Mouse (Mus musculus): ENCODE measurements around the gene Igfbp3.

The Igfbp3 gene

GRCm38 (mm10) chr11:7211211-7211610, 2.5 kb downstream of the Igfbp3 start:
- no peak for DNase-seq (ENCODE audit: low spot score)

DNA sequence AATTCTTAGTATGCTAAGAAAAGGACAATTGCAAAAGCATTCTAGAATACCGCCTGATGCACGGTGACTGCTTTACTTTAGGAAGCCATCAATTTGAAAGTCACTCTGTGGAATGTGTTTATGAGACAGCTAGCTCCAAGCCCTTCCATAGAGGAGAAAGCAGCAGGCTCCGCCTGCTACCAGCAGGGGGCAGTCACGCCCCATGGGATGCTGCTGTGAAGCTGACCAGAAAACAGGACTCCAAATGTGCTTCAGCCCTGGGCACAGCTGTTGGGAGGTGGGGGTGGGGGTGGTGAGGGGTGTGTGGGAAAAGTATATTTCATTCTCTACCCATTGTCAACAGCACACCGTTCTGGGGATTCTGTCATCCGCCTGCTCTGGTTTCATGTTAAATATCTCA, 3.4 kb downstream of the Igfbp3 start:
- peak; percentile 73 for DNase-seq (ENCODE audit: low spot score)

DNA sequence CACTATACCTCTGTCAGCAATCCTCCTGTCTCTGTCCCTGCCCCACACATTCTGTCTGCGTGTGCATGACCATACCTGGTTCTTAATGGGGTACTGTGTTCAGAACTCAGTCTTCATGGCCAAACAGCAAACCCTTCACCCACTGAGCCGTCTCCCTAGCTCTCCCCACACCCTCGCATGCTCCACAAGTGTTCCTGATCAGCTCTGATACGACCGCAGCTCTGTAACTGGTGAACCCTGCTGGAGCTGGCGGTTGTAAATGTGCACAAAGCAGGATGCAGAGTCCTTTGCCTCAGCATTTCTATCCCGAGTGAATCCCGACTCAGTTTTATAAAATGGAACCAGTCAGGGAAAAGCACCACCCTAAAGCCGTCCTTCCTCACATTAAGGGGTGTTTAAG, 9.9 kb downstream of the Igfbp3 start:
- no peak for DNase-seq (ENCODE audit: low spot score)

DNA sequence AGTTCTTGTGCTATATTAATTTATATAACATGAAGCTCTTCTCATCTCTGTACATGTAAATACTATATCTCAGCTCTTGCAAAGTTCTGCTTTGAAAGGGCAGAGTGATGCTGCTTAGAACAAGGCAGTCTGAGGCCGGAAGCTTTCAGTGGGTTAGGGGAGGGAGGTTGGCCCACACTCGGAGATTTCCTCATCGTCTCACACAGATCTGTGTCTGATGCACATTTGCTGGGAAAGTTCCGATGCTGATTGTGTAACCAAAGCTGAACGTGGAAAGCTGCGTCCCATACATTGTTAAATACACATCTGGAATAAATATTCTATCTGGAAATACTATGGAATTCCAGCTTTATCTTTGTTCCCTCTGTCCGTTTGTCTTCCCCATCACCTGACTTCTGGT, 11.5 kb downstream of the Igfbp3 start:
- DNase-seq (ENCODE audit: low spot score): no peak

GRCm38 (mm10) chr11:7200393-7200783, 13.3 kb downstream of the Igfbp3 start:
- DNase-seq (ENCODE audit: low spot score): no peak

GRCm38 (mm10) chr11:7199736-7200392, 13.9 kb downstream of the Igfbp3 start:
- DNase-seq (ENCODE audit: low spot score): no peak

- DNase-seq (ENCODE audit: low spot score): no peak
Measured at GRCm38 (mm10) chr11:7198481-7199256, 15.1 kb downstream of the Igfbp3 start.

DNA sequence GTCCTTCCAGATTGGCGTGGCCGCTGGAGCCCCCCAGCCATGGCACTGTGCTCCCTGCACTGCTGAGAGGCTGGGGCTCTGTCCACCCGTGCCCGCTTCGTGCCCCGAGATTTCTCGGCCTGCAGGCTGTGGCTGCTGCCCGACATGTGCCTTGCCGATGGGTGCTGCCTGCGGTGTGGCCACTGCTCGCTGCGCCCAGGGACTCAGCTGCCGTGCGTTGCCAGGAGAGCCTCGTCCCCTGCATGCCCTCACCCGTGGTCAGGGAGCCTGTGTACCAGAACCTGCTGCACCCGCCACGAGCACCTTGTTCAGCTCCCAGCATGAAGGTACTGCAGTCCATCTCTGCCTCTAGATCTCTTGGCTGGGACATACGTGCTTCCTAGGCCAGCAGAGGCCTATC, 15.7 kb downstream of the Igfbp3 start:
- no peak for DNase-seq (ENCODE audit: low spot score)

GRCm38 (mm10) chr11:7197491-7197941, 16.2 kb downstream of the Igfbp3 start, which contains the start of gene Igfbp1:
TSS of gene Igfbp1 (plus strand) at chr11:7197782.
- DNase-seq (ENCODE audit: low spot score): no peak

GRCm38 (mm10) chr11:7195312-7195685, 18.4 kb downstream of the Igfbp3 start:
- DNase-seq (ENCODE audit: low spot score): no peak

- no peak for DNase-seq (ENCODE audit: low spot score)
Measured at GRCm38 (mm10) chr11:7194432-7195311, 19.1 kb downstream of the Igfbp3 start.

DNA sequence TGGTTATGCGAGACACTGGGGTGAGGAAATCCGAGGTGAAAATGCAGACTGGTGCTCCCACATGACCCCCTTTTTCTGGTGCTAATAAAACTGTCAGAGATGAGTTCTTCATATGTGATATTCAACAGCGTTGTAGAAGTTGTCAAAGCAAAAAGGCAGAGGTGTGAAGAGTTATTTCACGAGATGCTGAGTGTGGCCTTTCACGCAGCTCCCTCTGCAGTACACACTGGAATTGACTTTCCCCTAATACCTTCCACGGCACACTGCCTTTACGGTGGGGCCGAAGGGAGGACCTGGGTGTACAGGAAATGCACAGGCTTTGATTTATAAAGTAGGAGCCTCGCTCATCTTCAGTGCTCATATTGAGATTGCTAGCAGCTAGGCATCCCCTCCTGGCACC, 20.6 kb downstream of the Igfbp3 start:
- no peak for DNase-seq (ENCODE audit: low spot score)

DNA sequence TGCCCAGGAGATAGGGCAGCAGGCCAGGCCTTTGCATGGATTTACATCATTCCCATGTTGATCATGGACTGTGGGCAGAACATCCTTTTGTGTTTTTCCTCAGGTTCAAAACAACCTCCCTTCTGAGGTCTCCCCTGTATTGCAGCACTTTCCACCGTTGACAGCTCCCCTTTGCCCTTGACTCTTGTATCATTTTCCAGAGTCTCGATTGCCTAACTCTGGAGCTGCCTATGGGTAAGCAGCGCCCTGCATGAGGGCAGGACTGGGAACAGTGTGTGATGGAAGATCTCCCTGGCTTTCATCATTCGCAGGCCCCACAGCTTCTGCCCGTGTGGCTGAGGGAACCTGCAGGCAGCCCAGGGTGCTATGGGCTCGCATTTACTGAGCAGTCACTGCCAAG, 21.0 kb downstream of the Igfbp3 start:
- DNase-seq (ENCODE audit: low spot score): no peak

DNA sequence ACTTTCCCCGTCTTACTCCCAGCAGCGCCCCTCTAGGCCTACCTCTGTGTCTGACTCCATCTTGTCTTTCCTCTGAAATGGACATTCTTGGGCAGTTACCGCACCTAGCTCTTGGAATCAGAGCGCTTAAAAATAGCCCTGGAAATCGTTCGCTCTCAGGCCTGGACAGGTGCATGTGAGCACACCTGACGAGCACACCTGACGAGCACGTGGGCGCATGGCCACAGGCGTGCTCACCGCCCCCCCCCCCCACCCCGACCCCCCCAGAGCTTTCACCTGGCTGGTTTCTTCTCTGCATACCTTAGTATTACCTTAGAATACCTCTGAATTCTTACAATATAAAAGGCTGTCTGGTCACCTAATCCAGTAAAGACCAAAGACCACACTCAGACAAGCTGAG, 25.3 kb downstream of the Igfbp3 start, which contains the start of gene Gm11985:
TSS of gene Gm11985 (minus strand) at position 101 of the 400 bp plus-strand sequence.
- no peak for DNase-seq (ENCODE audit: low spot score)

- no peak for DNase-seq (ENCODE audit: low spot score)
Measured at GRCm38 (mm10) chr11:7187472-7187871, 26.3 kb downstream of the Igfbp3 start.

DNA sequence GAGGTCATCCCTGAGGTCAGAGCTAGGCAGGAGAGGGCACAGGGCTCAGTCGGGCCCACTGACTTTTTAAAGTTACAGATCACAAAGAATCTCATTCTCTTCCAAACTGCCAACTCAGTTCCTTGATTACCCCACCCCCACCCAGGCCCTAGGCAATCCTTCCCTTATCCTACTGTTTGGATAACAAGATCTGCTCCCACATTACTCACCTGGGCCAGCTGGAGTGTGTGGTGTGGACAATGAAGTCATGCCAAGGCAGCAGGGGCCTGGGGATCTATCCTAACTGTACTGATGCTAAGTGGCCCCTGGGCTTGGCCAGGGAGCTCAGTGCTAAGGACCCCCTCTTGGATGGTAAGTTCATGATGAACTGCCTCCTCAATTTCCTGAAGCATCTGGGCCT, 29.3 kb downstream of the Igfbp3 start:
- no peak for DNase-seq (ENCODE audit: low spot score)

DNA sequence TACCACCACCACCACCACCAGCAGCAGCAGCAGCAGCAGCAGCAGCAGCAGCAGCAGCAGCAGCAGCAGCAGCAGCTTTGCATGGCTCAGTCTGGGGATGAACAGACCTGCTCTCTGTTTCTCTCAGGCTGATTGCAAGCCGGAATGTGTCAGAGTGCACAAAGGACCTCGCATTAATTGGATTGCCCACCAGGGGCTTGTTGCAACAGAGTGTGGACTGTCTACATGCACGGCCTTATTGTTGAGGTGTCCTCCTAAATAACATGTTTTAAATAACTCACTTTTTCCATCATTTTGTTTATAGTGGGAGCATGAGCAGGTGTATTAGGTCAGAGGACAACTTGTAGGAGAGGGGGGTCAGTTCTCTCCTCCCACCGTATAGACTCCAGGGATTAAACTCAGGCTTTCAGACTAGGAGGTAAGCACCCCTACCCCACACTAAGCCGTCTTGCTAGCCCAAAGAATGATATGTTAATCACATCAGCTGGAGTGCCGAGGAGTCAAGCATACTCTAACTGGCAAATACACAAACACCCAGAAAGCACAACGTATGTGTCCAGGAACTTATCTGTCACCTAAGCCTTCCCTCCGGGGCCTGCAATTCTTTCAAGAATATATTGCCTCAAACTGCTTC, 31.2 kb downstream of the Igfbp3 start:
- DNase-seq (ENCODE audit: low spot score): no peak

- DNase-seq (ENCODE audit: low spot score): no peak
Measured at GRCm38 (mm10) chr11:7179276-7179675, 34.4 kb downstream of the Igfbp3 start.

DNA sequence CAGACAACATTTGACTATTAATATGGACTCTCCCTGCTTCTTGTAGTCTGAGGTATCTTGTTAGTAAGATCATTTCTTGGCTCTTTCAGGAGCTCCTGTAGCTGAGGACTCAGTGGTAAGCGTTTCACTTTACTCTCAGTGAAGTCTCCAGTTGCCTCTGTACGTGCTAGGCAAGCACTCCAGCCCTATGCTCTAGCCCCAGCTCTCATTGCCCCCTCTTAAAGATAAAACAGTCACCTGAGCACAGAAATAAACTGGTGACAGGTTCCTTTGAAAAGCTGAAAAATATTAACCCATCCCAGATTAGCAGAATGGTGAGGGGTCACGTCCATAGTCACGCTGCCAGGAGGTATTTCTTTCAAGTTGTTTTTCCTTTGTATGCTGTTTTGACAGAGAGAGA, 35.0 kb downstream of the Igfbp3 start:
- DNase-seq (ENCODE audit: low spot score): no peak

- no peak for DNase-seq (ENCODE audit: low spot score)
Measured at GRCm38 (mm10) chr11:7173664-7174063, 40.1 kb downstream of the Igfbp3 start.

DNA sequence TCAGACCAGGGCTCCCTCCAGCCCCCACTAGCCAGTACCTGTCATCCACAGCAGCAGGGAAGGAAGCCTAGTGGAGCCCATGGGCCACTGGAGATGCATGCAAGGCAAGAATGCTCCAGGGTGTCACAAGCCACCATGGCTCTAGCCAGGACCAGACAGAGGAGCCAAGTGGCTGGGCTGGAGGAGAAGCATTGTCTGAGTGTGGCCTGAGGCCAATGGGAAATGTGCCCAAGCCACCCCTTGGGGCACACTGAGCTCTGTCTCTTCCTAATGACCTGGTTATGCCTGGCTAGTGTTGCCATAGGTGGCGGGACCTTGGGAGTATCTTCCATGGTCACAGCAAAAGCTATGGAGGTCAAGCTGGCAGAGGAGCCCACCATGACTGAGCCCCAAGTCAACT, 44.1 kb downstream of the Igfbp3 start:
- DNase-seq (ENCODE audit: low spot score): no peak

GRCm38 (mm10) chr11:7164416-7164815, 49.3 kb downstream of the Igfbp3 start:
- no peak for DNase-seq (ENCODE audit: low spot score)
